Mouse (Mus musculus): ENCODE results near the gene Rnf113a2. TPM values are rescaled to one million over a fixed set of nuclear protein-coding genes. Genes with fewer than 3 reads are reported as not detected.

Rnf113a2 gene
- total and polyA plus RNA-seq, 3 experiments = 47.9 to 73.5 (median 59.1) TPM

- Histone ChIP-seq H3K4me1 (ENCODE audit: insufficient read depth, low read depth, low read length) (peaks cover 3% of the 10 kb centered on the region), H3K36me3 (replicated peaks) (peaks cover 69% of the 10 kb centered on the region), H3K9me3 (replicated peaks) (no peaks in the 10 kb centered on the region), H3K4me3 (ENCODE audit: low read depth, low read length) (no peak overlapping the region), H3K27me3 (ENCODE audit: insufficient read depth, low read length) (no peaks in the 10 kb centered on the region)
- ATAC-seq (ENCODE audit: extremely low read depth, insufficient number of reproducible peaks, low FRiP score, poor library complexity, severe bottlenecking) = no peak
- TF ChIP-seq CTCF (IDR thresholded peaks at IDR 0.05; ENCODE audit: low read depth, low read length) = no peak
- no peak for TF ChIP-seq GATA1 (IDR thresholded peaks at IDR 0.05; ENCODE audit: borderline replicate concordance, low read length)
- TF ChIP-seq TAL1 (conservative IDR thresholded peaks at IDR 0.05; ENCODE audit: low read depth, low read length) = no peak
- TF ChIP-seq GATA2 (IDR thresholded peaks at IDR 0.05; ENCODE audit: borderline replicate concordance, low read depth, low read length) = no peak
- TF ChIP-seq POLR2AphosphoS5 (IDR thresholded peaks at IDR 0.05; ENCODE audit: insufficient replicate concordance, low read depth, low read length) = no peak
- DNase-seq (ENCODE audit: low spot score) = no peak
Observed at GRCm38 (mm10) chr12:84388097-84388496, 28.9 kb upstream of the Rnf113a2 start.

- H3K4me1 ChIP-seq (ENCODE audit: insufficient read depth, low read depth, low read length) = peaks cover 3% of the 10 kb centered on the region
- no peak overlapping the region for H3K4me3 ChIP-seq (ENCODE audit: low read depth, low read length)
- TF ChIP-seq POLR2AphosphoS5 (IDR thresholded peaks at IDR 0.05; ENCODE audit: insufficient replicate concordance, low read depth, low read length) = no peak
- no peak for TF ChIP-seq GATA2 (IDR thresholded peaks at IDR 0.05; ENCODE audit: borderline replicate concordance, low read depth, low read length)
- no peak for TF ChIP-seq GATA1 (IDR thresholded peaks at IDR 0.05; ENCODE audit: borderline replicate concordance, low read length)
- TF ChIP-seq CTCF (IDR thresholded peaks at IDR 0.05; ENCODE audit: low read depth, low read length) = no peak
- no peaks in the 10 kb centered on the region for H3K9me3 ChIP-seq (replicated peaks)
- DNase-seq (ENCODE audit: low spot score) (no peak), ATAC-seq (ENCODE audit: extremely low read depth, insufficient number of reproducible peaks, low FRiP score, poor library complexity, severe bottlenecking) (no peak)
- H3K27me3 ChIP-seq (ENCODE audit: insufficient read depth, low read length) = no peaks in the 10 kb centered on the region
- peaks cover 72% of the 10 kb centered on the region for H3K36me3 ChIP-seq (replicated peaks)
Observed at GRCm38 (mm10) chr12:84388774-84389400, 28.1 kb upstream of the Rnf113a2 start.

GRCm38 (mm10) chr12:84390336-84390735, 26.7 kb upstream of the Rnf113a2 start:
- ATAC-seq (ENCODE audit: extremely low read depth, insufficient number of reproducible peaks, low FRiP score, poor library complexity, severe bottlenecking) = no peak
- no peak overlapping the region for H3K4me3 ChIP-seq (ENCODE audit: low read depth, low read length)
- no peaks in the 10 kb centered on the region for H3K27me3 ChIP-seq (ENCODE audit: insufficient read depth, low read length)
- no peak for DNase-seq (ENCODE audit: low spot score)
- no peak for TF ChIP-seq POLR2AphosphoS5 (IDR thresholded peaks at IDR 0.05; ENCODE audit: insufficient replicate concordance, low read depth, low read length)
- TF ChIP-seq GATA1 (IDR thresholded peaks at IDR 0.05; ENCODE audit: borderline replicate concordance, low read length) = no peak
- TF ChIP-seq CTCF (IDR thresholded peaks at IDR 0.05; ENCODE audit: low read depth, low read length) = no peak
- no peaks in the 10 kb centered on the region for H3K9me3 ChIP-seq (replicated peaks)
- peaks cover 66% of the 10 kb centered on the region for H3K36me3 ChIP-seq (replicated peaks)
- peaks cover 3% of the 10 kb centered on the region for H3K4me1 ChIP-seq (ENCODE audit: insufficient read depth, low read depth, low read length)

GRCm38 (mm10) chr12:84392681-84393080, 24.3 kb upstream of the Rnf113a2 start:
- no peak for ATAC-seq (ENCODE audit: extremely low read depth, insufficient number of reproducible peaks, low FRiP score, poor library complexity, severe bottlenecking)
- Histone ChIP-seq H3K4me1 (ENCODE audit: insufficient read depth, low read depth, low read length) (peaks cover 3% of the 10 kb centered on the region), H3K4me3 (ENCODE audit: low read depth, low read length) (no peak overlapping the region), H3K27me3 (ENCODE audit: insufficient read depth, low read length) (no peaks in the 10 kb centered on the region), H3K36me3 (replicated peaks) (peaks cover 64% of the 10 kb centered on the region), H3K9me3 (replicated peaks) (no peaks in the 10 kb centered on the region)
- TF ChIP-seq TAL1 (conservative IDR thresholded peaks at IDR 0.05; ENCODE audit: low read depth, low read length) (no peak), POLR2AphosphoS5 (IDR thresholded peaks at IDR 0.05; ENCODE audit: insufficient replicate concordance, low read depth, low read length) (no peak), GATA2 (IDR thresholded peaks at IDR 0.05; ENCODE audit: borderline replicate concordance, low read depth, low read length) (no peak)
- no peak for DNase-seq (ENCODE audit: low spot score)

- DNase-seq (ENCODE audit: low spot score) (no peak), ATAC-seq (ENCODE audit: extremely low read depth, insufficient number of reproducible peaks, low FRiP score, poor library complexity, severe bottlenecking) (no peak)
- Histone ChIP-seq H3K4me1 (ENCODE audit: insufficient read depth, low read depth, low read length) (peaks cover 2% of the 10 kb centered on the region; the same call in 1 of the 2 replicates), H3K36me3 (replicated peaks) (peaks cover 55% of the 10 kb centered on the region), H3K4me3 (ENCODE audit: low read depth, low read length) (no peak overlapping the region), H3K9me3 (replicated peaks) (no peaks in the 10 kb centered on the region), H3K27me3 (ENCODE audit: insufficient read depth, low read length) (no peaks in the 10 kb centered on the region)
- TF ChIP-seq GATA2 (IDR thresholded peaks at IDR 0.05; ENCODE audit: borderline replicate concordance, low read depth, low read length) (no peak), POLR2AphosphoS5 (IDR thresholded peaks at IDR 0.05; ENCODE audit: insufficient replicate concordance, low read depth, low read length) (no peak), GATA1 (IDR thresholded peaks at IDR 0.05; ENCODE audit: borderline replicate concordance, low read length) (no peak), TAL1 (conservative IDR thresholded peaks at IDR 0.05; ENCODE audit: low read depth, low read length) (no peak), CTCF (IDR thresholded peaks at IDR 0.05; ENCODE audit: low read depth, low read length) (no peak)
Observed at GRCm38 (mm10) chr12:84393847-84394246, 23.1 kb upstream of the Rnf113a2 start.

DNA sequence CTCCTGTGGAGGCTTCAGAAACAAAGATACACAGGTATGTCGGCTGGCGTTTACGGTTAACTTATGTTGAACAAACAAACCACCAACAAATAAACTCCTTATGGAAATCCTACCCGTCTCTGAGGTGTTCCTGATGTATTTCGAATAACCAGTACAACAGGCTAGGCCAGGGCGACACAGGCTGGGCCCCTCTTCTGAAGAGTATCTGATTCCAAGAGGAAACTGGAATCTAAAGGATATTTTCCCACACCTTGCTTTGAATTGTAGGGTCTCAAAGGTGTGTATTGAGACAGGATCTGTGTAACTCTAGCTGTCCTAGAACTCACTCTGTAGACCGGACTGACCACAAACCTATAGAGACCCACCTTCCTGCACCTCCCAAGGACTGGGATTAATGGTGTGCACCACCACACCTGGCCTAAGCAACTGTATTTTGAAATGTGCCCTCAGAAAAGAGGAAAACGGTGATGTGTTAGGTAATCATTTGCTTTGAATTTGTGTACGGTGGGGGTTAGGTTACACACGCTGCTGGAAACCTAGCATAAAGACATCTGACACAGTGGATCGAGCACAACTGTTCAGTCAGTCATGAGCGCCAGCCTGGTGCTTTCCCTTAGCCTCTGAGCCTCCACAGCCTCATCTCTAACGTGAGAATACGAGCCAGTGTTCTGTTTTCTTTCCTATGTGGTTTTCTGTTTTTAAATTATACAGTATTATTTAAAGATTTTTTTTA, 19.9 kb upstream of the Rnf113a2 start:
- DNase-seq (ENCODE audit: low spot score) = no peak
- no peak for TF ChIP-seq CTCF (IDR thresholded peaks at IDR 0.05; ENCODE audit: low read depth, low read length)
- no peak for TF ChIP-seq GATA1 (IDR thresholded peaks at IDR 0.05; ENCODE audit: borderline replicate concordance, low read length)
- no peak for TF ChIP-seq TAL1 (conservative IDR thresholded peaks at IDR 0.05; ENCODE audit: low read depth, low read length)
- no peak for TF ChIP-seq POLR2AphosphoS5 (IDR thresholded peaks at IDR 0.05; ENCODE audit: insufficient replicate concordance, low read depth, low read length)
- no peak for TF ChIP-seq GATA2 (IDR thresholded peaks at IDR 0.05; ENCODE audit: borderline replicate concordance, low read depth, low read length)
- Histone ChIP-seq H3K4me3 (ENCODE audit: low read depth, low read length) (no peak overlapping the region), H3K9me3 (replicated peaks) (no peaks in the 10 kb centered on the region), H3K4me1 (ENCODE audit: insufficient read depth, low read depth, low read length) (peaks cover 14% of the 10 kb centered on the region), H3K27me3 (ENCODE audit: insufficient read depth, low read length) (no peaks in the 10 kb centered on the region), H3K36me3 (replicated peaks) (peaks cover 57% of the 10 kb centered on the region)
- no peak for ATAC-seq (ENCODE audit: extremely low read depth, insufficient number of reproducible peaks, low FRiP score, poor library complexity, severe bottlenecking)
